Mouse (Mus musculus) liver, embryonic 12.5 days (tissue): ENCODE results near the gene Asb2. TPM values are rescaled to one million over a fixed set of nuclear protein-coding genes. Genes with fewer than 3 reads are reported as not detected.
A peak's percentile ranks its signal among the peaks of the same experiment; 100 is the strongest.

Experiments used
- ATAC-seq: fragments of 200-750 bp; cut with Nextera tagmentation; 2 replicates; pipeline ENCODE4 v1.8.0; 2017; ENCODE audit warnings: moderate number of reproducible peaks, mild to moderate bottlenecking, moderate library complexity
- H3K27ac ChIP-seq: fragments of 300-500 bp; sonication (generic); 2 replicates; pipeline ENCODE4 v1.5.1; 2016; ENCODE audit warnings: mild to moderate bottlenecking
- H3K27me3 ChIP-seq: fragments of 300-500 bp; sonication (generic); replicated peaks from 2 replicates; pipeline ENCODE4 v1.6.1; 2016; ENCODE audit warnings: mild to moderate bottlenecking, moderate library complexity
- H3K36me3 ChIP-seq: fragments of 300-500 bp; sonication (generic); 2 replicates; pipeline ENCODE4 v1.6.1; 2016; ENCODE audit warnings: mild to moderate bottlenecking, moderate library complexity
- H3K4me1 ChIP-seq: fragments of 300-500 bp; sonication (generic); 2 replicates; pipeline ENCODE4 v1.6.1; 2016
- H3K4me2 ChIP-seq: fragments of 300-500 bp; sonication (generic); 2 replicates; pipeline ENCODE4 v1.6.1; 2016; ENCODE audit warnings: mild to moderate bottlenecking, moderate library complexity
- H3K4me3 ChIP-seq: fragments of 300-500 bp; sonication (generic); 2 replicates; pipeline ENCODE4 v1.5.1; 2016; ENCODE audit warnings: mild to moderate bottlenecking, moderate library complexity
- H3K9ac ChIP-seq: fragments of 300-500 bp; sonication (generic); 2 replicates; pipeline ENCODE4 v1.6.1; 2016; ENCODE audit warnings: mild to moderate bottlenecking, moderate library complexity
- H3K9me3 ChIP-seq: fragments of 300-500 bp; sonication (generic); replicated peaks from 2 replicates; pipeline ENCODE4 v1.6.1; 2016; ENCODE audit warnings: mild to moderate bottlenecking, moderate library complexity
- WGBS: fragments of 180-500 bp; shearing (Covaris S2); methylation state at CpG from one replicate; pipeline ENCODE4 v1.1.7; 2016; ENCODE audit not compliant: insufficient replicate concordance; 5-methylcytosine and 5-hydroxymethylcytosine counted together
- polyA plus RNA-seq: library from polyadenylated mRNA; unstranded; fragments of >200 nt; fragmentation: Nextera tagmentation; extraction: Ambion mirVana; gene quantifications from 2 replicates; pipeline ENCODE4 v1.2.1, GENCODE M21; 2016

Asb2 gene
- 1.1 and 1.2 TPM in 2 replicates for polyA plus RNA-seq

GRCm38 (mm10) chr12:103355746-103356414 is at the start of gene Asb2:
TSS of gene Asb2 (minus strand) at chr12:103356001.
- no peak within 1 kb of the TSS for H3K4me2 ChIP-seq
- no peaks in the 10 kb centered on the region for H3K4me1 ChIP-seq
- WGBS = 57% methylated on average over 14 of the region's 14 CpGs
- no peaks in the 10 kb centered on the region for H3K9me3 ChIP-seq
- H3K4me3 ChIP-seq = no peak within 1 kb of the TSS
- H3K27me3 ChIP-seq = peaks cover 10% of the 10 kb centered on the region; the same call in 1 of the 2 replicates
- H3K36me3 ChIP-seq = no peaks in the 10 kb centered on the region
- H3K27ac ChIP-seq = no peak within 1 kb of the TSS
- H3K9ac ChIP-seq = no peak within 1 kb of the TSS
- no peak for ATAC-seq

- H3K9ac ChIP-seq = no peak overlapping the region
- ATAC-seq = no peak
- H3K36me3 ChIP-seq = peaks cover 97% of the 10 kb centered on the region
- no peaks in the 10 kb centered on the region for H3K9me3 ChIP-seq
- H3K27me3 ChIP-seq = no peaks in the 10 kb centered on the region
- peaks cover 4% of the 10 kb centered on the region; the same call in 1 of the 2 replicates for H3K4me1 ChIP-seq
- H3K27ac ChIP-seq = no peak overlapping the region
- H3K4me3 ChIP-seq = no peak overlapping the region
- WGBS = 88% methylated on average over 18 of the region's 18 CpGs
- no peak overlapping the region for H3K4me2 ChIP-seq
These were observed 48.3 kb upstream of the Asb2 start for GRCm38 (mm10) chr12:103404131-103404530.

GRCm38 (mm10) chr12:103396751-103397150 is 41.0 kb upstream of the Asb2 start:
- 77% methylated on average over 7 of the region's 7 CpGs for WGBS
- Histone ChIP-seq H3K4me2 (no peak overlapping the region), H3K27ac (peak overlapping the region; percentile 13; the same call in 1 of the 2 replicates)

GRCm38 (mm10) chr12:103395486-103396275 is 39.9 kb upstream of the Asb2 start:
- peak overlapping the region; percentile 32 for H3K27ac ChIP-seq
- no peaks in the 10 kb centered on the region for H3K9me3 ChIP-seq
- no peak overlapping the region for H3K4me3 ChIP-seq
- H3K27me3 ChIP-seq = no peaks in the 10 kb centered on the region
- ATAC-seq = no peak
- H3K4me1 ChIP-seq = peaks cover 68% of the 10 kb centered on the region
- peak overlapping the region; percentile 42; the same call in 1 of the 2 replicates for H3K9ac ChIP-seq
- H3K36me3 ChIP-seq = peaks cover 53% of the 10 kb centered on the region
- 79% methylated on average over 12 of the region's 12 CpGs for WGBS
- H3K4me2 ChIP-seq = peak overlapping the region; percentile 1; the same call in 1 of the 2 replicates

More at GRCm38 (mm10) chr12:103396751-103397150, 41.0 kb upstream of the Asb2 start:
- ATAC-seq = no peak
- Histone ChIP-seq H3K9me3 (no peaks in the 10 kb centered on the region), H3K9ac (no peak overlapping the region), H3K27me3 (no peaks in the 10 kb centered on the region), H3K36me3 (peaks cover 53% of the 10 kb centered on the region), H3K4me3 (no peak overlapping the region), H3K4me1 (peaks cover 58% of the 10 kb centered on the region)

GRCm38 (mm10) chr12:103393528-103393927 is 37.7 kb upstream of the Asb2 start:
- peaks cover 41% of the 10 kb centered on the region for H3K36me3 ChIP-seq
- H3K4me2 ChIP-seq = peak overlapping the region; percentile 81

GRCm38 (mm10) chr12:103391098-103391497 is 35.3 kb upstream of the Asb2 start:
- no peak for ATAC-seq
- 84% methylated on average over 7 of the region's 7 CpGs for WGBS
- peak overlapping the region; percentile 92 for H3K4me3 ChIP-seq
- H3K27ac ChIP-seq = peak overlapping the region; percentile 91
- peaks cover 84% of the 10 kb centered on the region for H3K4me1 ChIP-seq
- H3K9ac ChIP-seq = peak overlapping the region; percentile 98; the same call in 1 of the 2 replicates
- H3K9me3 ChIP-seq = no peaks in the 10 kb centered on the region
- peak overlapping the region; percentile 81 for H3K4me2 ChIP-seq
- H3K36me3 ChIP-seq = peaks cover 31% of the 10 kb centered on the region
- no peaks in the 10 kb centered on the region for H3K27me3 ChIP-seq

More at GRCm38 (mm10) chr12:103393528-103393927, 37.7 kb upstream of the Asb2 start:
- Histone ChIP-seq H3K9ac (peak overlapping the region; percentile 72), H3K4me3 (peak overlapping the region; percentile 34), H3K27me3 (no peaks in the 10 kb centered on the region), H3K9me3 (no peaks in the 10 kb centered on the region), H3K27ac (peak overlapping the region; percentile 97), H3K4me1 (peaks cover 87% of the 10 kb centered on the region)
- peak; percentile 91 for ATAC-seq
- 6% methylated on average over 6 of the region's 6 CpGs for WGBS

GRCm38 (mm10) chr12:103389982-103390381 is 34.2 kb upstream of the Asb2 start:
- no peaks in the 10 kb centered on the region for H3K9me3 ChIP-seq
- peak overlapping the region; percentile 91 for H3K27ac ChIP-seq
- peaks cover 76% of the 10 kb centered on the region for H3K4me1 ChIP-seq
- H3K9ac ChIP-seq = peak overlapping the region; percentile 98
- H3K36me3 ChIP-seq = peaks cover 20% of the 10 kb centered on the region
- no peaks in the 10 kb centered on the region for H3K27me3 ChIP-seq
- peak overlapping the region; percentile 92 for H3K4me3 ChIP-seq
- H3K4me2 ChIP-seq = peak overlapping the region; percentile 81
- ATAC-seq = no peak
- 55% methylated on average over 4 of the region's 4 CpGs for WGBS

- Histone ChIP-seq H3K9ac (peak overlapping the region; percentile 98), H3K4me2 (peak overlapping the region; percentile 81), H3K27me3 (0 out of 2 replicates have a peak, but pooled peaks cover 4% of the 10 kb centered on the region), H3K9me3 (no peaks in the 10 kb centered on the region), H3K27ac (peak overlapping the region; percentile 91), H3K36me3 (peaks cover 19% of the 10 kb centered on the region), H3K4me3 (peak overlapping the region; percentile 92), H3K4me1 (peaks cover 73% of the 10 kb centered on the region)
- 40% methylated on average over 2 of the region's 2 CpGs for WGBS
- ATAC-seq = 0 out of 2 replicates have a peak, but pooled peaks have one; percentile 14
These were observed 33.5 kb upstream of the Asb2 start for GRCm38 (mm10) chr12:103389348-103389727.

GRCm38 (mm10) chr12:103388505-103389347 is 32.9 kb upstream of the Asb2 start, which contains the start of gene Otub2:
TSS of gene Otub2 (plus strand) at chr12:103388682.
- H3K27me3 ChIP-seq = 0 out of 2 replicates have a peak, but pooled peaks cover 4% of the 10 kb centered on the region
- no peaks in the 10 kb centered on the region for H3K9me3 ChIP-seq
- H3K4me1 ChIP-seq = peaks cover 67% of the 10 kb centered on the region
- WGBS = 2% methylated on average over 56 of the region's 58 CpGs
- H3K4me2 ChIP-seq = peak within 1 kb of the TSS; percentile 81
- peak within 1 kb of the TSS; percentile 91 for H3K27ac ChIP-seq
- H3K36me3 ChIP-seq = peaks cover 19% of the 10 kb centered on the region
- H3K9ac ChIP-seq = peak within 1 kb of the TSS; percentile 98
- peak within 1 kb of the TSS; percentile 92 for H3K4me3 ChIP-seq
- peak; percentile 90 for ATAC-seq

- peaks cover 8% of the 10 kb centered on the region; the same call in 1 of the 2 replicates for H3K4me1 ChIP-seq
- no peak for ATAC-seq
- 52% methylated on average over 4 of the region's 4 CpGs for WGBS
These were observed 24.4 kb upstream of the Asb2 start for GRCm38 (mm10) chr12:103380226-103380625.

GRCm38 (mm10) chr12:103376774-103377173 is 21.0 kb upstream of the Asb2 start:
- Histone ChIP-seq H3K27me3 (peaks cover 9% of the 10 kb centered on the region; the same call in 1 of the 2 replicates), H3K27ac (no peak overlapping the region), H3K4me1 (peaks cover 21% of the 10 kb centered on the region), H3K9ac (no peak overlapping the region), H3K36me3 (no peaks in the 10 kb centered on the region), H3K4me3 (no peak overlapping the region), H3K9me3 (no peaks in the 10 kb centered on the region), H3K4me2 (no peak overlapping the region)
- 67% methylated on average over 4 of the region's 4 CpGs for WGBS
- ATAC-seq = no peak

More at GRCm38 (mm10) chr12:103380226-103380625, 24.4 kb upstream of the Asb2 start:
- no peak overlapping the region for H3K9ac ChIP-seq
- H3K4me2 ChIP-seq = no peak overlapping the region
- no peak overlapping the region for H3K27ac ChIP-seq
- no peaks in the 10 kb centered on the region for H3K36me3 ChIP-seq
- no peaks in the 10 kb centered on the region for H3K9me3 ChIP-seq
- peaks cover 13% of the 10 kb centered on the region; the same call in 1 of the 2 replicates for H3K27me3 ChIP-seq
- no peak overlapping the region for H3K4me3 ChIP-seq
